Mouse (Mus musculus): ENCODE measurements around the gene Dusp12. TPM values are rescaled to one million over a fixed set of nuclear protein-coding genes. Genes with fewer than 3 reads are reported as not detected.

The Dusp12 gene
- polyA plus RNA-seq, 1 experiment = 41.5 TPM

DNA sequence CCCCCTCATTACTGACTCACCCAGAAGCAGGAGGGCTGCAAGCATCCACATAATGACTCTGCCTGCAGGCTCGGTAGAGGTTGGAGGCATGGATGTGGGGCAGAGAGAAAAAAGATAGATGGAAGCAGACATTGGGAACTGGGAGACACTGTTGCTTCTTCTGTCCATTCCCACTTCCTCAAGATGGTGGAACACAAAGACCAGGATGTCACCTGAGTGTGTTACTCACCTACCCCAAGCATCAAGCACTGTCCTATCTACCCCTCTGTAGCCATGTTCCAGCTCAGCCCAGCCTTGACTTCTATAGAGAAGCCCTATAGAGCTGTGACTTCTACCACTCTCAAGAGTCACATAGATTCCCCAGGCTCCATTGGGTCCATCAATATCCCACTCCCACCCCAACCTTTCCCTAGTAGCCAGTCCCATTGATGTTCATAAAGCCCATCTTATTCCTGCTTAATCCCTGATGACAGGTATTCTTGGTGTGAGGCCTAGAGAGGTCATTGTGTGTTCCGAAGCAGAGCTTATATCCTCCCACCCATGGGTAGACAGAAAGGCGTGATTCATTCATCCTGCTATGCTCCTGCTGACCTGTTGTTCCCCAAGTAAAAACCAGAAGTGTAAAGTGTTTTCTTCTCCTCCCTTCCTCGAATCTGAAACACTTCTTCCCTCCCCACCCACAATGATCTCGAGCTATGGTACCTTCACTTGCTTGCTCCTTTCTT lies 27.7 kb upstream of the Dusp12 start, which contains the start of gene Fcrlb:
Gene Fcrlb, minus strand, starts transcription at position 51 of the 725 bp plus-strand sequence.
- TF ChIP-seq CTCF (IDR thresholded peaks at IDR 0.05; ENCODE audit: borderline replicate concordance, extremely low read depth, insufficient read depth, insufficient read length) (no peak), POLR2A (IDR thresholded peaks at IDR 0.05; ENCODE audit: borderline replicate concordance, extremely low read depth, insufficient read depth, insufficient read length, poor library complexity, severe bottlenecking) (no peak)
- no peak for DNase-seq (ENCODE audit: low read depth)

DNA sequence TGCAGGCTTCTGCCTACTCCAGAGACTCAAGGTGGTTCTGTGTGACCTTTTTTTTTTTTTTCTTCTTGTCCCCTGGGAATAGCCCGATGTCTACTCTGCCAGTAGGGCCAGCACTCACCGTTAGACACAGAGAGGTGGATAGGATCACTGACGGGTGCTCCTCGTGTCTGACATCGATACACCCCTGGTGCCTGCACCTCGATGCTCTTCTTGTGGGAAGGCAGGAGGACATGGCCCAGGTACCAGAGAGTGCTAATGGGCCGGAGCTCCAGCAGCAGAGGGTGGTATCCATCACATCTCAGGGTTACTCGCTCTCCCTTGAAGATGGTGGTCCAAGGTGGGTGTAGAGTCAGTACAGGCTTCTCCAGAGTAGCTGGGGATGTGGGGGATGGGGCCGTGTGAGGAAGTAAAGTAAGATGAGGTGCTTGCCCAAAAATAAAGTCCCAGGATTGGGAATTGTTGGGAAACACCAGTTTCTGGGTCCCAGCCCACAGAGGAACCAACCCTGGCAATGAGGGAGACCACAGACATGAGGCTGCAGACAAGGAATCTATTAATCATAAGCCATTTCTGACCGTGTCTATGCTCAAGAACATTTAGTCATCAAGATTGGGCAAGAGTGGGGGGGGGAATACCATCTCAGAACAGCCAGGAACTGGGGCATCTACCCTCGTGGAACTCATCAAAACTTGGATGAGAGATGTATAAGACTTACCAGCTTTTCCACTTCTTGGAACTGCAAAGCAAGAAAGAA lies 26.7 kb upstream of the Dusp12 start:
- no peak for DNase-seq (ENCODE audit: low read depth)
- no peak for TF ChIP-seq POLR2A (IDR thresholded peaks at IDR 0.05; ENCODE audit: borderline replicate concordance, extremely low read depth, insufficient read depth, insufficient read length, poor library complexity, severe bottlenecking)
- no peak for TF ChIP-seq CTCF (IDR thresholded peaks at IDR 0.05; ENCODE audit: borderline replicate concordance, extremely low read depth, insufficient read depth, insufficient read length)

GRCm38 (mm10) chr1:170908341-170908740 lies 23.0 kb upstream of the Dusp12 start:
- peak; percentile 29 for DNase-seq (ENCODE audit: low read depth)
- no peak for TF ChIP-seq POLR2A (IDR thresholded peaks at IDR 0.05; ENCODE audit: borderline replicate concordance, extremely low read depth, insufficient read depth, insufficient read length, poor library complexity, severe bottlenecking)
- no peak for TF ChIP-seq CTCF (IDR thresholded peaks at IDR 0.05; ENCODE audit: borderline replicate concordance, extremely low read depth, insufficient read depth, insufficient read length)

GRCm38 (mm10) chr1:170907456-170908191 lies 22.3 kb upstream of the Dusp12 start:
- peak; percentile 71 for DNase-seq (ENCODE audit: low read depth)
- TF ChIP-seq POLR2A (IDR thresholded peaks at IDR 0.05; ENCODE audit: borderline replicate concordance, extremely low read depth, insufficient read depth, insufficient read length, poor library complexity, severe bottlenecking) (no peak), CTCF (IDR thresholded peaks at IDR 0.05; ENCODE audit: borderline replicate concordance, extremely low read depth, insufficient read depth, insufficient read length) (no peak)

DNA sequence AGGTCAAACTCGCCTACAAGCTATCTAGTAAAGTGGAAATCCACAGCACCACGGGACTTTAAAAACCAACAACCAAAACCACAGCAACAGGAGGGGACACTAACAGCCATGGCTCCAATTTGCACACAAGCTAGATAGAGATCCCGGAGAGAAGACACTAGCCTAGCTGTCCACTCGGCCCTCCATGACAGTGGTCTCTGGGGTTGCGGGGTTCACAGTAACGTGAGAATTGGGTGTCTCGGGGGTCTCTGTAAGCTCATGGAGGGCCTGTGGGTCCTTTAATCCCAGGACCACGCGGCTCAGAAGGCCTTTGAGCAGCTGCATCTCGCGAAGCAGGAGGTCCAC lies 21.7 kb upstream of the Dusp12 start:
- DNase-seq (ENCODE audit: low read depth) = peak; percentile 5
- TF ChIP-seq POLR2A (IDR thresholded peaks at IDR 0.05; ENCODE audit: borderline replicate concordance, extremely low read depth, insufficient read depth, insufficient read length, poor library complexity, severe bottlenecking) = no peak
- TF ChIP-seq CTCF (IDR thresholded peaks at IDR 0.05; ENCODE audit: borderline replicate concordance, extremely low read depth, insufficient read depth, insufficient read length) = no peak

DNA sequence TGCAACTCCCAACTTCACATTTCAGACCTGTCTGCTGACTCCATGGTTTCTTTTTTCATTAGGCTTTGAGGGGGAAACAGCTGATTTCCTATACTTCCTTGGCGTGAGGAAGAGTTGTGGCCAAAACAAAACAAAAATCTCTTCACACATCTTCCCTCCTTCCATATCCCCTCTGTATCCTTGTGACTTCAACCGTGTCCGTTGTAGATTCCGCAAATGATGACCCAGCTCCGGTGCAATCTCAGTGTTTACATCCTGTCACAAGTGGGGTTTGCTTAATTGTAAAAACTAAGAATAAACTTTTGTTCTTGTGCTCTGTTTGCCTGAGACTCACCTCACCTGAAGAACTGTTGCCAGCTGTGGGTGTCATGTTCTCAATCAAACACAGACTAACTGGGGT lies 18.1 kb upstream of the Dusp12 start:
- no peak for DNase-seq (ENCODE audit: low read depth)
- TF ChIP-seq CTCF (IDR thresholded peaks at IDR 0.05; ENCODE audit: borderline replicate concordance, extremely low read depth, insufficient read depth, insufficient read length) (no peak), POLR2A (IDR thresholded peaks at IDR 0.05; ENCODE audit: borderline replicate concordance, extremely low read depth, insufficient read depth, insufficient read length, poor library complexity, severe bottlenecking) (no peak)

- TF ChIP-seq CTCF (IDR thresholded peaks at IDR 0.05; ENCODE audit: borderline replicate concordance, extremely low read depth, insufficient read depth, insufficient read length) = peak; percentile 89
- TF ChIP-seq POLR2A (IDR thresholded peaks at IDR 0.05; ENCODE audit: borderline replicate concordance, extremely low read depth, insufficient read depth, insufficient read length, poor library complexity, severe bottlenecking) = no peak
- DNase-seq (ENCODE audit: low read depth) = peak; percentile 89
These were observed 16.3 kb upstream of the Dusp12 start for GRCm38 (mm10) chr1:170901536-170902238.

DNA sequence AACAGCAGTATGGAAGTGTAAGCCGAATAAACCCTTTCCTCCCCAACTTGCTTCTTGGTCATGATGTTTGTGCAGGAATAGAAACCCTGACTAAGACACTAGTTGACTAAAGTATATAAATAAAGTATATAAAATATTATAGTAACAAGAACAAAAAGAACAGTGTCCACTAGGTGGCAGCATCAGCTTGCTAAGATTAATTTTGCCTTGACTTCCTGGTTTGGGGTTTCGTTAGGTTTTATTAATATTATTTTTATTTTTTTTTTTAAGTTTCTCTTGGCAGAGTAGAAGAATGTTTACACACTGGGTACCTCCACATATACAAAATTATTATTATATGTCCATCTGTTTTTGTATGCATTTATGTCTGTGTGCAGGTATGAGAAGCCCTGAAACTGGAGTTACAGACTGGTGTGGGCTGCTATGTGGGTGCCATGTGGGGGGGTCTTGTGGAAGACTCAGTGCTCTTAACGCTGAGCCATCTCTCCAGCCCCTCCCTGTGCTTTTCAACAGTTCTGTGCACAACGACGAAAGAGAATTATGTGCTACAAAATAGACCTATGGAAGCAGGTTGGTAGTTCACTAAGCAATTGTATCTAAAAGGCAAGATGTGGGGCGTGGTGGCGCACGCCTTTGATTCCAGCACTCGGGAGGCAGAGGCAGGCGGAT lies 15.6 kb upstream of the Dusp12 start:
- TF ChIP-seq POLR2A (IDR thresholded peaks at IDR 0.05; ENCODE audit: borderline replicate concordance, extremely low read depth, insufficient read depth, insufficient read length, poor library complexity, severe bottlenecking) = no peak
- TF ChIP-seq CTCF (IDR thresholded peaks at IDR 0.05; ENCODE audit: borderline replicate concordance, extremely low read depth, insufficient read depth, insufficient read length) = no peak; the same call in 1 of the 2 replicates
- DNase-seq (ENCODE audit: low read depth) = peak; percentile 76

- TF ChIP-seq POLR2A (IDR thresholded peaks at IDR 0.05; ENCODE audit: borderline replicate concordance, extremely low read depth, insufficient read depth, insufficient read length, poor library complexity, severe bottlenecking) (no peak), CTCF (IDR thresholded peaks at IDR 0.05; ENCODE audit: borderline replicate concordance, extremely low read depth, insufficient read depth, insufficient read length) (no peak)
- DNase-seq (ENCODE audit: low read depth) = no peak
These were observed 13.2 kb upstream of the Dusp12 start for GRCm38 (mm10) chr1:170898413-170899075.
